Mouse (Mus musculus): ENCODE results near the gene Efna5. TPM values are rescaled to one million over a fixed set of nuclear protein-coding genes. Genes with fewer than 3 reads are reported as not detected.

Efna5 gene
- polyA plus RNA-seq, 1 experiment = 32.7 TPM

DNA sequence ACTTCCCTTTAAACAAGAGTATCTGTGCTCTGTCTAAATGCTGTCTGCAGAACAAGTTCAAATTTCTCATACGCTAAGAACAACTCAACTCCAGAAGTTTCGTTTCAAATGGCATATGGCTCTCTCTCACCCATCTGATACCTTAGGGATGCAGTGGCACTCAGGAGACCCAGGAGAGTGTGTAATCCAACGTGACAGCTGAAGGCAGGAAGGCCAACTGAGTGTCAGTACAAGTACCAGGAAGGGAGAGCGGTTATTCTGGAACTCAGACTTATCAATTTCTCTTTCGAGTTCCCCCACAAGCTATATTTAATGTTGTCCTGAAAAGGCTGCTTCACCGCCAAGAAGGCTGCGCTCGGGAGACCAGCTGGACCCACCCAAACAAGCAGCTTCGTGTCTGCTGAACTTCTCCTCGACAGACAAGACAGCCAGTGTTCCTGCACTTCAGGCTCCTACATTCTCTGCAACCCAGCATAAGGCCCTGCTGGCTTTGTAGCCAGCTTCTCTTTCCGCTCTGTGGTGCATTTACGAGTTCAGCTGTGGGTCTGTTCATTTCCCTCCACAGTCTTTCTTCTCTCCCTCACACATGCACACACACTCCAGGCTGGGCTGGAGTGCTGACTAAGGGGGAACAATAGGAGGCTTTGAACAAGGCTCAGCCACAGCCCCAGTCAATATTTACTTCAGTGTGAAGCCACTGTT is 18.7 kb downstream of the Efna5 start:
- H3K36me3 ChIP-seq (ENCODE audit: control insufficient read depth, insufficient read depth, low read length, poor library complexity, severe bottlenecking) = no peaks in the 10 kb centered on the region
- peak overlapping the region; percentile 25; the same call in 1 of the 2 replicates for H3K4me3 ChIP-seq (ENCODE audit: low read depth, low read length)
- no peaks in the 10 kb centered on the region for H3K4me1 ChIP-seq (ENCODE audit: control insufficient read depth, insufficient read depth, low read length)
- H3K9ac ChIP-seq (ENCODE audit: low read depth, poor library complexity, severe bottlenecking) = no peak overlapping the region
- H3K27me3 ChIP-seq (ENCODE audit: control insufficient read depth, insufficient read depth, low read length, poor library complexity, severe bottlenecking) = no peaks in the 10 kb centered on the region
- TF ChIP-seq EP300 (IDR thresholded peaks at IDR 0.05; ENCODE audit: insufficient read depth, low read depth, low read length) = no peak
- no peak for TF ChIP-seq POLR2A (IDR thresholded peaks at IDR 0.05; ENCODE audit: insufficient read depth, low read length)
- TF ChIP-seq CTCF (IDR thresholded peaks at IDR 0.05; ENCODE audit: low read depth, low read length) = no peak
- no peaks in the 10 kb centered on the region for H3K9me3 ChIP-seq (replicated peaks; ENCODE audit: control insufficient read depth, insufficient read depth, low read length, poor library complexity, severe bottlenecking)
- no peak overlapping the region for H3K27ac ChIP-seq (ENCODE audit: insufficient read depth, low read length)

DNA sequence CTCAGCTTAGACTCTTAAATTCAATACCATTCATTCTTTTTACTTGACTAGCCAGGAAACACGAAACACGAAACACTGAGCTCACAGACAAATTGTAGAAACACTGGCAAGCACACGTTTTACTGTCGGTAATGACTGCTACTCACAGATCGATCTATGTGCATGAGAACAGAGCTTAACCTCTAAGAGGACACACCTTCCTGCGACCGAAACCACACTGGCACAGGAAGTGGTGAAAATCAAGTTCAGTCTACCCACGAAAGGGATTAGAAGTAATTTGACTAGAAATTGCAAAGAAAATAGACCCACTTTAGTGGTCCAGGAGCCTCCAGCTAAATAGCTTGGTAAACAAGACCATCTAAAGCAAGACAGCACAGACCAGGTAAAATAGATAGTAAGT is 23.8 kb downstream of the Efna5 start:
- no peaks in the 10 kb centered on the region for H3K36me3 ChIP-seq (ENCODE audit: control insufficient read depth, insufficient read depth, low read length, poor library complexity, severe bottlenecking)
- no peaks in the 10 kb centered on the region for H3K27me3 ChIP-seq (ENCODE audit: control insufficient read depth, insufficient read depth, low read length, poor library complexity, severe bottlenecking)
- no peaks in the 10 kb centered on the region for H3K9me3 ChIP-seq (replicated peaks; ENCODE audit: control insufficient read depth, insufficient read depth, low read length, poor library complexity, severe bottlenecking)
- H3K4me1 ChIP-seq (ENCODE audit: control insufficient read depth, insufficient read depth, low read length) = no peaks in the 10 kb centered on the region
- H3K9ac ChIP-seq (ENCODE audit: low read depth, poor library complexity, severe bottlenecking) = no peak overlapping the region
- TF ChIP-seq CTCF (IDR thresholded peaks at IDR 0.05; ENCODE audit: low read depth, low read length) (no peak), EP300 (IDR thresholded peaks at IDR 0.05; ENCODE audit: insufficient read depth, low read depth, low read length) (no peak), POLR2A (IDR thresholded peaks at IDR 0.05; ENCODE audit: insufficient read depth, low read length) (no peak)
- H3K4me3 ChIP-seq (ENCODE audit: low read depth, low read length) = no peak overlapping the region
- H3K27ac ChIP-seq (ENCODE audit: insufficient read depth, low read length) = no peak overlapping the region

DNA sequence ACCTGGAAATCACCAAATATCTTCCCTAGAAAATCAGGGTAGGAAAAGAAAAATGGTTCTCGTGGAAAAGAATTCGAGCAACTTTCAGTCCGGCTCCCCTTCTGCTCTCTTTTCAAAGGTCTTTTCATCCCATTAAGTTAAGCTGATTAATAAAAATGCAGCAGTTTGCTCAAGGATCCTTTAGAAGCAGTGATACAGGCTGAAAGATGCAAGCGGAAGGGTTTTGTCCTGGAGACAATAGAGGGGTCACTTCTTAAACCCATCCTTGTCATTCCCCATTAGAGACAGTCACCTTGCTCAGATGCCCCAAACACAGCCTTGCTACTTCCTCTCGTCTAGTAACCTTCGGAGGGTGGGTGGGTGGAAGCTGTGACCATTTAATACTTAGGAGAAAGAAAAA is 27.4 kb downstream of the Efna5 start:
- Histone ChIP-seq H3K9me3 (replicated peaks; ENCODE audit: control insufficient read depth, insufficient read depth, low read length, poor library complexity, severe bottlenecking) (no peaks in the 10 kb centered on the region), H3K36me3 (ENCODE audit: control insufficient read depth, insufficient read depth, low read length, poor library complexity, severe bottlenecking) (no peaks in the 10 kb centered on the region), H3K9ac (ENCODE audit: low read depth, poor library complexity, severe bottlenecking) (no peak overlapping the region), H3K27ac (ENCODE audit: insufficient read depth, low read length) (no peak overlapping the region), H3K4me1 (ENCODE audit: control insufficient read depth, insufficient read depth, low read length) (no peaks in the 10 kb centered on the region), H3K27me3 (ENCODE audit: control insufficient read depth, insufficient read depth, low read length, poor library complexity, severe bottlenecking) (no peaks in the 10 kb centered on the region), H3K4me3 (ENCODE audit: low read depth, low read length) (no peak overlapping the region)
- TF ChIP-seq CTCF (IDR thresholded peaks at IDR 0.05; ENCODE audit: low read depth, low read length) = no peak

DNA sequence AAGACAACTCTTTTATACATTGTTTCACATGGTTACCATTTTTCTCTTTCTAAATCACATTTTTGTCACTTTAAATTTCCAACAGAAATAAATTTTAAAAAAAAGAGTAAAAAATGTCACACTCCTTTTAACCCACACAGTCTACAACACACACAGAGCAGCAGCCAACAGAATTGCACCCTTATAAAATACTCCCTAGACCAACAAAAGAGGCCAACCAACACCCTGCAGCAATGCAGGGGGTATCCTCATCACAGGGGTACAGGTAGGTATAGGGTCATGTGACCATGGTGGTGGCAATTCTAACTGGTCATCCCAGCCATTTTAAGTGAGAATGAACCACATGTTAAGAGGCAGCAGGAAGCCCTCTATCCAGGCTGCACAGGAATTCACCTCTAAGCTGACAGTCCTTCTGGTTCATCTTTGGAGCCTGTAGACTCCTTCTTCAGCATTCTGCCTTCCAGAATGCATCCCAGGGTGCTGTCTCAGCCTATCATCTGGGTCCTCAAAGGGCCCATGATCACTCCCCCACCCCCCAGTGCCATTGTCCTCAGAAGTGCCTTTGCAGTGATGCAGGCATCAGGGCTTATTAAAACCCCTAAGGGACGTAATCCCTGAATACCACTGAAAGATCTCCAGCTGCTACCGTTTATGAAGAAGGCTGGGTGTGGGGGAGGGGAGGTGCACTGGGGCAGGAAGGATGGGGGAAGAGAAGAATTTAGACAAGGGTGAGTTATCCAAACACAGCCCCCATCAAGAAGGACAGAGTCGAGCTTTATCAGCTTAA is 28.1 kb downstream of the Efna5 start:
- no peaks in the 10 kb centered on the region for H3K36me3 ChIP-seq (ENCODE audit: control insufficient read depth, insufficient read depth, low read length, poor library complexity, severe bottlenecking)
- no peak overlapping the region for H3K9ac ChIP-seq (ENCODE audit: low read depth, poor library complexity, severe bottlenecking)
- no peaks in the 10 kb centered on the region for H3K4me1 ChIP-seq (ENCODE audit: control insufficient read depth, insufficient read depth, low read length)
- TF ChIP-seq EP300 (IDR thresholded peaks at IDR 0.05; ENCODE audit: insufficient read depth, low read depth, low read length) = no peak
- no peak for TF ChIP-seq POLR2A (IDR thresholded peaks at IDR 0.05; ENCODE audit: insufficient read depth, low read length)
- no peak for TF ChIP-seq CTCF (IDR thresholded peaks at IDR 0.05; ENCODE audit: low read depth, low read length)
- H3K27ac ChIP-seq (ENCODE audit: insufficient read depth, low read length) = no peak overlapping the region
- no peak overlapping the region for H3K4me3 ChIP-seq (ENCODE audit: low read depth, low read length)
- H3K27me3 ChIP-seq (ENCODE audit: control insufficient read depth, insufficient read depth, low read length, poor library complexity, severe bottlenecking) = no peaks in the 10 kb centered on the region
- no peaks in the 10 kb centered on the region for H3K9me3 ChIP-seq (replicated peaks; ENCODE audit: control insufficient read depth, insufficient read depth, low read length, poor library complexity, severe bottlenecking)

DNA sequence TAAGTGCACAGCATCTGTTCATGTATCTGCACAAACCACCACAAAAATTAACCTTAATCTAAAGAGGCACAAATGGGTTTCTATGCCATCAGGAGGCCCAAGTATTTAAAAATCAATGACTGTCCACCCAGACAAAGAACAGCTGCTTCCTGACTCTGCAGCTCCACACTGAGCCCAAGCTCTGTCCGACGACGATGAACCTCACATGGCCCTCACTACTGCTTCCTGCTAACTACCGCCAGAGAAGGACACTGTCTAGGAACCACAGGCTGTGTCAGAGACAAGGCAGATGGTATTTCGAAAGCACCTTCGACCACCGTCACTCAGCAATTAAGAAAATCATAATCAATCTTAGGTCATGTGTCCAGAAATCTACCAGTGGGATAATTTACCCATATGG is 29.8 kb downstream of the Efna5 start:
- Histone ChIP-seq H3K4me1 (ENCODE audit: control insufficient read depth, insufficient read depth, low read length) (no peaks in the 10 kb centered on the region), H3K4me3 (ENCODE audit: low read depth, low read length) (no peak overlapping the region), H3K27ac (ENCODE audit: insufficient read depth, low read length) (no peak overlapping the region), H3K27me3 (ENCODE audit: control insufficient read depth, insufficient read depth, low read length, poor library complexity, severe bottlenecking) (no peaks in the 10 kb centered on the region), H3K9me3 (replicated peaks; ENCODE audit: control insufficient read depth, insufficient read depth, low read length, poor library complexity, severe bottlenecking) (no peaks in the 10 kb centered on the region), H3K9ac (ENCODE audit: low read depth, poor library complexity, severe bottlenecking) (no peak overlapping the region), H3K36me3 (ENCODE audit: control insufficient read depth, insufficient read depth, low read length, poor library complexity, severe bottlenecking) (no peaks in the 10 kb centered on the region)
- TF ChIP-seq CTCF (IDR thresholded peaks at IDR 0.05; ENCODE audit: low read depth, low read length) (no peak), POLR2A (IDR thresholded peaks at IDR 0.05; ENCODE audit: insufficient read depth, low read length) (no peak), EP300 (IDR thresholded peaks at IDR 0.05; ENCODE audit: insufficient read depth, low read depth, low read length) (no peak)

DNA sequence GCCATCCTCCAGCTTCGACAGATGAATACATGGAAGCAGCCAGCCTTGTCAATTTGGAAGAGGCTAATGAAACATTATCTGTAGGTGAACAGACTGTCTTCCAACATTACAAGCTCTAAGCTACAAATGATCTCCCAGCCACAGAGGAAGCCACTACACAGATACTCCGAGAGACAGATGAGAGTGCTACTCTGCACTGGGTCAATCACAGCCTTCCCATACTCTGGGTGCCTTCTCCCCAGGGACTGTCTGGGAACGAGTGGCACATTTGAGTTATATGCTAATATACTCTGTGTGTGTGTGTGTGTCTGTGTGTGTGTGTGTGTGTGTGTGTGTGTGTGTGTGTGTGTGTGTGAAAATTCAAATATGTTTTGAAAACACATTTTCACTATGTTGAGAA is 30.5 kb downstream of the Efna5 start:
- no peak overlapping the region for H3K9ac ChIP-seq (ENCODE audit: low read depth, poor library complexity, severe bottlenecking)
- H3K4me3 ChIP-seq (ENCODE audit: low read depth, low read length) = no peak overlapping the region
- no peaks in the 10 kb centered on the region for H3K27me3 ChIP-seq (ENCODE audit: control insufficient read depth, insufficient read depth, low read length, poor library complexity, severe bottlenecking)
- H3K27ac ChIP-seq (ENCODE audit: insufficient read depth, low read length) = no peak overlapping the region
- no peaks in the 10 kb centered on the region for H3K4me1 ChIP-seq (ENCODE audit: control insufficient read depth, insufficient read depth, low read length)
- TF ChIP-seq CTCF (IDR thresholded peaks at IDR 0.05; ENCODE audit: low read depth, low read length) (no peak), POLR2A (IDR thresholded peaks at IDR 0.05; ENCODE audit: insufficient read depth, low read length) (no peak), EP300 (IDR thresholded peaks at IDR 0.05; ENCODE audit: insufficient read depth, low read depth, low read length) (no peak)
- H3K36me3 ChIP-seq (ENCODE audit: control insufficient read depth, insufficient read depth, low read length, poor library complexity, severe bottlenecking) = no peaks in the 10 kb centered on the region
- no peaks in the 10 kb centered on the region for H3K9me3 ChIP-seq (replicated peaks; ENCODE audit: control insufficient read depth, insufficient read depth, low read length, poor library complexity, severe bottlenecking)
